Mouse (Mus musculus): Measurements from ENCODE around the gene Ceacam15. TPM values are rescaled to one million over a fixed set of nuclear protein-coding genes. Genes with fewer than 3 reads are reported as not detected.
"Not testable (repeated sequence)": the region's sequence is repeated elsewhere in the genome, so short reads cannot be mapped to it uniquely, and the experiment has no call there.

Gene Ceacam15
- polyA plus RNA-seq (2016; fragmentation: Nextera tagmentation; extraction: Ambion mirVana): not detected in 2 replicates

DNA sequence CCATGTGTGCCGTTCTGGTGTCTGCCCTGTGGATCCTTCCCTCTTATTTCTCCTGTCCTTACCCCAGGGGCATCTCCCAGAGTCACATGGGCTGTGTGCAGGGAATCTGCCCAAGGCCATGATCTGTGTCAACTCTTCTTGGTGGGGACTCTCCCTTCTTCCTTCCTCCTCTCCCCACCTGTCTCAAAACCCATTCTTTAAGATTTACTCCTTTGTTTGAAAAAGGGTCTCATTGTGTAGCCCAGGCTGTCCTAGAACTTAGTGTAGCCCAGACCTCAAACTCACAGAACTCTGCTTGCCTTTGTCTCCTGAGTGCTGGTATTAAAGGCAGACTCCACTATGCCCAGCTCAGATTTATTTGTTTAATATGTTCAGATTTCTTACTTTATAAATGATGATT is at the start of gene Ceacam15:
Gene Ceacam15, minus strand, starts transcription at position 101 of the 400 bp plus-strand sequence.
- Histone ChIP-seq H3K4me1 (replicated peaks) (no peaks in the 10 kb centered on the region), H3K27ac (no peak within 1 kb of the TSS), H3K36me3 (no peaks in the 10 kb centered on the region), H3K9me3 (no peaks in the 10 kb centered on the region), H3K4me3 (no peak within 1 kb of the TSS), H3K27me3 (ENCODE audit: insufficient read depth, poor library complexity, severe bottlenecking) (no peaks in the 10 kb centered on the region)
- WGBS: 59% methylated on average over 1 of the region's 1 CpGs
- no peak for DNase-seq (ENCODE audit: low spot score)

DNA sequence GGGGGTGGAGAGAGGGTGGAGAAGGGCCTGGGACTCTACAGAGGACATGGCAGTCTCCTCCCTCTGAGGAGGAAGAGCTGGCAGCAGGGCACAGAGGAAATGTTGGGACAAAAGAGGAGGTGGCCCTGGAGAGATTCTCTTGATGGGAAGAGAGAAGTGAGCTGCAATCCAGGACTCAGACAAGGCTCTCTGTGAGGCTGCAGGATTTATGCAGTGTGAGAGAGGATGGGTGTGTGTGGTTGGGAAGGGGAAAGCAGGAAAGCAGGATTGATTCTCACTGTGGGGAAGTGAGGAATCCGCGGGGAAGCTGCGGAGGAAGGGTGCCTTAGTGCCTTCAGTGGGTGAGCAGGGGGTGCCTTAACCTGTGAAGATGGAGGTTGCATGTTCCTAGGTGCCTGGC is 47.0 kb upstream of the Ceacam15 start:
- not testable (repeated sequence) for H3K27ac ChIP-seq; H3K4me1 ChIP-seq (replicated peaks); DNase-seq (ENCODE audit: low spot score); H3K9me3 ChIP-seq; H3K4me3 ChIP-seq; H3K36me3 ChIP-seq; H3K27me3 ChIP-seq (ENCODE audit: insufficient read depth, poor library complexity, severe bottlenecking)
- WGBS: 75% methylated on average over 3 of the region's 3 CpGs

DNA sequence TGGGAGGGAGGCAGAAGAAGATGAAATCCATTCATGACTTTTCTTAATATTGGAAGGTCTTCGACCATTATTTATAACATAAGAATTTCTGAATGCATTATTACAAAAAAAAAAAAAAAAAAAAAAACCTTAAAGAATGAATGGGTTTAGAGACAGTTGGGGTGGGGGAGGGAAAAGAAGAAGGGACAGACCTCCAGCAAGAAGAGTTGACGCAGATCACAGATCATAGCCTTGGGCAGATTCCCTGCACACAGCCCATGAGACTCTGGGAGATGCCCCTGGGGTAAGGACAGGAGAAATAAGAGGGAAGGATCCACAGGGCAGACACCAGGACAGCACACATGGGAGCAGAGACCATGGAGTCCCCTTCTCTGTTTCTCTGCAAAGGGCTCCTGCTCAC is 46.1 kb upstream of the Ceacam15 start, which contains the start of gene Ceacam9:
Gene Ceacam9, plus strand, starts transcription at position 301 of the 400 bp plus-strand sequence.
- DNase-seq (ENCODE audit: low spot score): no peak
- Histone ChIP-seq H3K4me1 (replicated peaks) (peaks cover under 1% of the 10 kb centered on the region), H3K27me3 (ENCODE audit: insufficient read depth, poor library complexity, severe bottlenecking) (no peaks in the 10 kb centered on the region), H3K9me3 (no peaks in the 10 kb centered on the region), H3K4me3 (no peak within 1 kb of the TSS), H3K27ac (no peak within 1 kb of the TSS), H3K36me3 (no peaks in the 10 kb centered on the region)
- 85% methylated on average over 2 of the region's 2 CpGs for WGBS

DNA sequence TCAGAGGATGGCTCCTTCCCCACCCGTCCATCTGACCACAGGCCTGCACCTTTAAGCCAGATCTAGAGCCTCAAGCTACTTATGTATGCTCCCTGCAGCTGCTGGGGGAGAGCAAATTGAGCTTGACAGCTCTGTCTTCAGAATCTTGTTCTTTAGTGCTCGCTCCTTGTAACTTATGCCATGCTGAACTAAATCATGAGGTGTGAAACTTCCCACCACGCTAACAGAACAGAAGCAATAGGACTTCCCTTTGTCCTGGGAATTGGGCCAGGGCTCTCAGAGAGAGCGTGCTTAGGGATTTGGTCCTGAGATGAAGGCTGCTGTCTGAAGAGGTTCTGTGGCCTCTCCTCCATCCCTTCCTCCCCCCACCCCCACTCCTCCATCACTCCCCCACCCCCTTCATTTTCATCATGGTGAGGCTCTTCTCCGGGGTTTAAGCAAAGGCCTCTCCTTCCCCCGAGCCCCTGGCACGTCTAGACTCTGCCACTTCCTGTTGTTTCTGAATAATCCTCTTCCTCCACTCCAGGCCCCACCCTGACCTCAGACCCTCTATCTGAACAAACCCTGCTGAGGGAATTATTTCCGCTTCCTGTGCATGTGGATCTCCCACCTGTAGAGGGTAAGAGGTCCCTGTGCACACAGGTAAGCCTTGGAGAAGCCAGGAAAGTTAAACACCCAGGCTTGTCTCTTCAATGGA is 41.1 kb upstream of the Ceacam15 start:
- not testable (repeated sequence) for DNase-seq (ENCODE audit: low spot score); H3K9me3 ChIP-seq; H3K36me3 ChIP-seq; H3K27me3 ChIP-seq (ENCODE audit: insufficient read depth, poor library complexity, severe bottlenecking); H3K27ac ChIP-seq; H3K4me3 ChIP-seq; H3K4me1 ChIP-seq (replicated peaks)
- WGBS: 56% methylated on average over 8 of the region's 8 CpGs

DNA sequence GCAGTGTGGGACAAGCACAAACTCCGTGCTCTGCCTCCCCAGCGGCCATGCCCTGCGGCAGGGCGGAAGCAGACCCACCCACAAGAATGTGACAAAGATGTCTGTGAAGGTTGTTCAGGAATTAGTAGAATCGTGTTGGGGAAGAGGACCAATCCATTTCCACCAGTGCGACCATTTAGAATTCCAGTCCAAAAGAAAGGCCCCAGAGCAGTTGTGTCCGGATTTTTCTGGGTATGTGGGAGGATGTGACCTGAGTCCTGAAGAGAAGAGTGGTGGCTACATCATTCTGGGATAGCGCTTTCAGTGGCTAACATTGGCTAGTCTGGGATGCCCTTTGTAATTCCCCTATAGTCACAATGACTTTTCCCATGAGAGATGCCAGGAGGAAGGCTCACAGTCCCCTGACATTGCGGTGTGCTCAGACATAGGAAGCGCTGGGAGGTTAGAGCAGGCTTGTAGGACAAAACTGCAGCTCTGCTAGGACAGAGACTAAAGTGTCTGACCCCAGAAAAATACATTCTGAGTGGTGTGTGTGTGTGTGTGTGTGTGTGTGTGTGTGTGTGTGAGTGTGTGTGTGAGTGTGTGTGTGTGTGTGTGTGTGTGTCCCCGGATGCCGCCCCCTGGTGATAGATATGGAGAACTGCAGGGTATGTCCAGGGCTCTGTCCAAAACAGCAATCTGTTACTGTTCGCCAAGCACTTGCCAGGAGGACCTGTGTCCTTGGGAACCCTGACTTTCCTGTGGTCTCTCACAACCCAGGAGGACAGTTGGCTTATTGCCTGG is 37.3 kb upstream of the Ceacam15 start:
- Histone ChIP-seq H3K4me3 (no peak overlapping the region), H3K27me3 (ENCODE audit: insufficient read depth, poor library complexity, severe bottlenecking) (peaks cover 5% of the 10 kb centered on the region; the same call in 1 of the 2 replicates), H3K4me1 (replicated peaks) (peaks cover 11% of the 10 kb centered on the region), H3K9me3 (no peaks in the 10 kb centered on the region), H3K36me3 (no peaks in the 10 kb centered on the region), H3K27ac (no peak overlapping the region)
- no peak for DNase-seq (ENCODE audit: low spot score)
- WGBS: 81% methylated on average over 13 of the region's 13 CpGs

DNA sequence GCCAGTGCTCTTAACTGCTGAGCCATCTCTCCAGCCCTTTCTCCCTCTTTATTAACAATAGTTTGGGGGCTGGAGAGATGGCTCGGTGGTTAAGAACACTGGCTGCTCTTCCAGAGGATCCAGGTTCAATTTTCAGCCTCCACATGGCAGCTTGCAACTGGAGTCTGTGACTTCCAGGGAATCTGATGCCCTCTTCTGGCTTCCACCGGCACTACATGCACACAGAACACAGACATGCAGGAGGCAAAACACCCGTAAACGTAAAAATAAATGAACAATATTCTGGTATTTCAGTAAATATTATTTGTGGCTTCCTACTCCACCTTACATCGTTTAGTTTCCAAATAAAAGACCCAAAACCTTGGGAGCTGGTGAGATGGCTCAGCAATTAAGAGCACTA is 35.1 kb upstream of the Ceacam15 start:
- H3K27ac ChIP-seq: no peak overlapping the region
- no peaks in the 10 kb centered on the region for H3K36me3 ChIP-seq
- 78% methylated on average over 5 of the region's 5 CpGs for WGBS
- H3K9me3 ChIP-seq: no peaks in the 10 kb centered on the region
- peaks cover 10% of the 10 kb centered on the region; the same call in 1 of the 2 replicates for H3K27me3 ChIP-seq (ENCODE audit: insufficient read depth, poor library complexity, severe bottlenecking)
- 0 out of 2 replicates have a peak, but pooled peaks cover 5% of the 10 kb centered on the region for H3K4me1 ChIP-seq (replicated peaks)
- DNase-seq (ENCODE audit: low spot score): peak; percentile 10
- H3K4me3 ChIP-seq: no peak overlapping the region

DNA sequence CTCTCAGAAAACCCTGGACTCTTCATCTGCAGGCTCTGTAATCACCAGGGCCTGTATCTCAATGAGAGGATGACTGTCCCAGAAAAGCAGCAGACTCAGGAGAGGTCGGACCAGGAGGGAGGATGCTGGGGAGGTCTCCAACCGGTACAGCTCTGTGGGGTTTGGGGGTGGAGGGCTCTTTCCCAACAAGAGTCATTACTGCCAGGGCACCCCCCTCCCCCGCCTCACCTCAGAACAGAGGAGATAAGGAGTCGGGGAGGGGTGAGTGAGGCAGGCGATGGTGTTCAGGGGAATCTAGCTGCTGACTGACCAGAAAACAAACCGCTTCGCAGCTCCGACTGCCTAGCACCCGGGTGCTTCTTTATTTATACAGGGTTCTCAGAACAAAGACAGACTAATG is 32.7 kb upstream of the Ceacam15 start:
- Histone ChIP-seq H3K4me1 (replicated peaks) (0 out of 2 replicates have a peak, but pooled peaks cover 5% of the 10 kb centered on the region), H3K27ac (no peak overlapping the region), H3K9me3 (no peaks in the 10 kb centered on the region), H3K27me3 (ENCODE audit: insufficient read depth, poor library complexity, severe bottlenecking) (peaks cover 10% of the 10 kb centered on the region; the same call in 1 of the 2 replicates), H3K36me3 (no peaks in the 10 kb centered on the region), H3K4me3 (no peak overlapping the region)
- DNase-seq (ENCODE audit: low spot score): no peak
- 29% methylated on average over 9 of the region's 9 CpGs for WGBS

DNA sequence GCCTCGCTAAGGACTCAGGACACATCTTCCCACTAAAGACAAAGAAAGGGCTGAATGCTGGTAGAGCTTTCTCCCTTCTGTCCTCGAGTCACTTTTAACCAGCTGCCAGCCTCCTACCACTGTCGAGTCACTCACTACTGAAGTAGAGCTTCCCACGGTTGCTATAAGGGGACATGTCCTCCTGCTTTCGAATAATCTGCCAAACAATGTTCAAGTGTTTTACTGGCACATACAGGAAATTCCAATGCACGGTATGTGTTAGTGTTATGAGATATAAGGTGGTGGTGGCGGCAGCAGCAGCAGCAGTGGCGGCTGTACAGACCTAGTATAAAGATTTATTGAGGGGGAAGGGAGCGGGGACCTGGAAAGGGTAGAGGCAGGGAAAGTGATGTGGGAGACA is 30.9 kb upstream of the Ceacam15 start:
- Histone ChIP-seq H3K9me3 (no peaks in the 10 kb centered on the region), H3K4me1 (replicated peaks) (0 out of 2 replicates have a peak, but pooled peaks cover 5% of the 10 kb centered on the region), H3K4me3 (no peak overlapping the region), H3K27ac (no peak overlapping the region), H3K36me3 (no peaks in the 10 kb centered on the region), H3K27me3 (ENCODE audit: insufficient read depth, poor library complexity, severe bottlenecking) (peaks cover 10% of the 10 kb centered on the region; the same call in 1 of the 2 replicates)
- no peak for DNase-seq (ENCODE audit: low spot score)
- 69% methylated on average over 9 of the region's 9 CpGs for WGBS

DNA sequence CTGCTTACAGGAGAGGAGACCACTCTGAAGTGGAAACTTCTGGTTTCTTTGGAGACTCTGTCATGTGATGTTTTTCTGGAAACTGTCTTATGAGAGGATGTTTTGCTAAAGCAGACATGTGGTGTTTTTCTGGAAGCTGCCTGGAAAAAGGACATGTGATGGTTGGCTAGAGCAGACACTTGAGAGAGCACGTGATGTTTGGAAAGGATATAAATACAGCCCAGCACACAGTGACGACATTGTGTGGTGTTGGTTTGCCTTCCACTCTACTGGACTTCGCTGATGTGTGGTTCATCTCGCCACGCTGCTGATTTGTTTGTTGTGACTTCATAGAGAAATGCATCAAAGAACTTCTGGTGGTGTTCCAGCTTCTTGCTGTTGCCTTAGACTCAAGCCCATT is 25.1 kb upstream of the Ceacam15 start:
- H3K4me1 ChIP-seq (replicated peaks): no peaks in the 10 kb centered on the region
- H3K36me3 ChIP-seq: no peaks in the 10 kb centered on the region
- 85% methylated on average over 5 of the region's 5 CpGs for WGBS
- no peaks in the 10 kb centered on the region for H3K27me3 ChIP-seq (ENCODE audit: insufficient read depth, poor library complexity, severe bottlenecking)
- H3K27ac ChIP-seq: no peak overlapping the region
- no peaks in the 10 kb centered on the region for H3K9me3 ChIP-seq
- H3K4me3 ChIP-seq: no peak overlapping the region
- DNase-seq (ENCODE audit: low spot score): no peak

DNA sequence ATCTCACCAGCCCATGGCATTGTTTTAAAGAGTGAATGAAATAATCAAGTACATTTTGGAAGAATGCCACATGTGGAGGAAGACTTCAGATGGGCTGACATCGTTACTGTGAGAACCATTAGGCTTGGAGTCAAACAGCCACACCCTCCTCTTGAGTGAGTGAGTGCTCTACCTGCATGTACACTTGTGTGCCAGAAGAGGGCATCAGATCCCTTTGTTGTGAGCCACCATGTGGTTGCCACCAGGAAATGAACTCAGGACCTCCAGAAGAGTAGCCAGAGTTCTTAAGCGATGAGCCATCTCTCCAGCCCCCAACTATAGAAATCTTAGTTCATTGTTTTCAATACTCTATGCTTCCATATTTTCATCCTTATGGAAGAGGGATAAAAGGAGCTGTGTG is 23.5 kb upstream of the Ceacam15 start:
- no peak overlapping the region for H3K4me3 ChIP-seq
- H3K9me3 ChIP-seq: no peaks in the 10 kb centered on the region
- no peaks in the 10 kb centered on the region for H3K27me3 ChIP-seq (ENCODE audit: insufficient read depth, poor library complexity, severe bottlenecking)
- no peak for DNase-seq (ENCODE audit: low spot score)
- H3K36me3 ChIP-seq: no peaks in the 10 kb centered on the region
- no peaks in the 10 kb centered on the region for H3K4me1 ChIP-seq (replicated peaks)
- 60% methylated on average over 2 of the region's 2 CpGs for WGBS
- no peak overlapping the region for H3K27ac ChIP-seq

DNA sequence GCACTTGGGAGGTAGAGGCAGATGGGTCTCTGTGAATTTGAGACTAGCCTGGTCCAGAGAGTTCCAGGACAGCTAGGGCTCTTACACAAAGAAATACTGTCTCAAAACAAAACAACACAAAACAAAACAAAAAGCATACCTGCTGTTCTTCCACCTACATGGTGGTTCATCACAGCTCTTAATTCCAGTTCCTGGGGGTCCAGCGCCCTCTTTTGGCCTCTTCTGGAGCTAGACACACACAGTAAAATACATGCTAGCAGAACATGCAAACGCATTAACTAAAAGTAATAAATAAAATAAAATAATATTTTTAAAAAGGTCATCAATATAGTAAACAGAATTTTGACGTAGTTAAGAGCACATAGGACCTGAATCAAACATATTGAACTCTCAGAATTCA is 19.5 kb upstream of the Ceacam15 start:
- DNase-seq (ENCODE audit: low spot score): no peak
- no peaks in the 10 kb centered on the region for H3K36me3 ChIP-seq
- no peak overlapping the region for H3K27ac ChIP-seq
- WGBS: 32% methylated on average over 3 of the region's 3 CpGs
- H3K4me3 ChIP-seq: no peak overlapping the region
- no peaks in the 10 kb centered on the region for H3K9me3 ChIP-seq
- no peaks in the 10 kb centered on the region for H3K4me1 ChIP-seq (replicated peaks)
- H3K27me3 ChIP-seq (ENCODE audit: insufficient read depth, poor library complexity, severe bottlenecking): no peaks in the 10 kb centered on the region

DNA sequence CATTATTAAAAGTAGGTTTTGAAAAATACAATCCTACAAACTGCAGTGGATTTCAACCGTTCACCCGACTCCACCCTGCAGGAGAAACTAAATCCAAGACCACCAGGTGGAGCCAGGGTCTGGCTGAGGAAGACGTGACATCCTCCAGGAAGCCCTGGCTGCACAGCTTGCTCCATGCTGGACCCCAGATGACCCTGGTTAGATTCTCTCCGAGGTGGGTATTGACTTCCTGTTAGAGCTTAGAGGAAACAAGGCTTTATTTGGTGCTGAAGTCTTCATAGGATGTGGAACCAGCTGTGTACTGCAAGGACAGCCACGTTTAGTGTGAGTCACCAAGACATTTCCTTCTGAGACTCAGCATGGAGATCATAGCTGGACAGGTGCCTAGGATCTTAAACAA is 13.7 kb upstream of the Ceacam15 start:
- no peaks in the 10 kb centered on the region for H3K36me3 ChIP-seq
- no peak for DNase-seq (ENCODE audit: low spot score)
- H3K27ac ChIP-seq: no peak overlapping the region
- WGBS: 81% methylated on average over 5 of the region's 5 CpGs
- H3K27me3 ChIP-seq (ENCODE audit: insufficient read depth, poor library complexity, severe bottlenecking): no peaks in the 10 kb centered on the region
- no peaks in the 10 kb centered on the region for H3K4me1 ChIP-seq (replicated peaks)
- 0 out of 2 replicates have a peak, but pooled peaks cover 5% of the 10 kb centered on the region for H3K9me3 ChIP-seq
- H3K4me3 ChIP-seq: no peak overlapping the region

DNA sequence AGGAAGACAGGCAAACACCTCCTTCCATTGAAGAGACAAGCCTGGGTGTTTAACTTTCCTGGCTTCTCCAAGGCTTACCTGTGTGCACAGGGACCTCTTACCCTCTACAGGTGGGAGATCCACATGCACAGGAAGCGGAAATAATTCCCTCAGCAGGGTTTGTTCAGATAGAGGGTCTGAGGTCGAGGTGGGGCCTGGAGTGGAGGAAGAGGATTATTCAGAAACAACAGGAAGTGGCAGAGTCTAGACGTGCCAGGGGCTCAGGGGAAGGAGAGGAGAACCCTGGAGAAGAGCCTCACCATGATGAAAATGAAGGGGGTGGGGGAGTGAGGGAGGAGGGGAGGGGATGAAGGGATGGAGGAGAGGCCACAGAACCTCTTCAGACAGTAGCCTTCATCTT is 4.7 kb upstream of the Ceacam15 start:
- not testable (repeated sequence) for H3K36me3 ChIP-seq; DNase-seq (ENCODE audit: low spot score); H3K27ac ChIP-seq; H3K4me3 ChIP-seq; H3K9me3 ChIP-seq; H3K4me1 ChIP-seq (replicated peaks); H3K27me3 ChIP-seq (ENCODE audit: insufficient read depth, poor library complexity, severe bottlenecking)
- WGBS: 60% methylated on average over 3 of the region's 3 CpGs
